Mouse (Mus musculus) adipocyte (in vitro differentiated cells): ENCODE measurements at regions not wholly inside any gene's neighbourhood (a gene's known extent, or its start where the extent isn't known, plus 50 kb on each side); places are given as distances from the start of the nearest gene placed in this dataset.

Source experiments
- DNase-seq: peaks from one replicate; pipeline ENCODE4 v3.0.0-alpha.2; 2016; ENCODE audit warnings: low spot score

DNA sequence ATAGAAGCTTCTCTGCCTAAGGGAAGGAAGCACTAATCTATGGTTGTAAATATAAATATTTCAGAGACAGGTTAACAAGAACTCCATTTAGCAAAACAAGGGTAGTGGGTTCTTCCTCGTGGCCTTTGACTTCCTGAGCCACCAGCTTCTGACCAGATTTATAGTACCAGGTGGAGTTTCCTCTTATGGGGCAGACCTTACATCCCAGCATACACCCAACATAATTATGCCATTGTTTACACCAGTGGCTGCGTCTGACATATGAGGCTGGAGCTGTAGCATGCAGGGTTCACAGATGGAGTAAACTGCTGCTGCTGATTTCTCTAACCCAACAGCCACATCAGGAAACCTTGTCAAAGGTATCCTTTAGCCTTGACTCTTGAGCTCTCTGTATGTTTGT lies 75.5 kb downstream of the Trib2 start:
- DNase-seq: no peak

GRCm38 (mm10) chr12:15738989-15739388 lies 77.7 kb downstream of the Trib2 start:
- DNase-seq: peak; percentile 41

DNA sequence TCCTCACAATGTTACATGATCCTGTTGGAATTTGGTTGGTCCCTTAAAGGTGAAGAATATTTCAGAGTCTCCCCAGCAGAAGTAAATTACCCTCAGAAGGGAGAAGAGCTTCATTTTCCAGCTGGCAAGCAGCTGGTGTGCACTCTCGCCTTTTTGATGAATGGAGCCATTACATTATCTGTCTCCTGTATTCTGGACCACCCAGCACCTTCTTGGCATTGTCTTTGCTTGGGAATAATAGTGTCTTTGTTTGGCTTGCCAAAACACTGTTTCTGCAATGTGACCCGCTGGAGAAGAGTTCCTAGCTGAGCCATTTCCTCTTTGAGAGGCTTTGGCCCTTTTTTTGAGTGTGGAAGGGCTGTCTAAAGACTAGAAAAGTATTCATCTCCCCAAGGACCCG lies 85.5 kb downstream of the Trib2 start:
- no peak for DNase-seq

- DNase-seq: peak; percentile 12
These were observed 87.0 kb downstream of the Trib2 start for GRCm38 (mm10) chr12:15729696-15730095.

DNA sequence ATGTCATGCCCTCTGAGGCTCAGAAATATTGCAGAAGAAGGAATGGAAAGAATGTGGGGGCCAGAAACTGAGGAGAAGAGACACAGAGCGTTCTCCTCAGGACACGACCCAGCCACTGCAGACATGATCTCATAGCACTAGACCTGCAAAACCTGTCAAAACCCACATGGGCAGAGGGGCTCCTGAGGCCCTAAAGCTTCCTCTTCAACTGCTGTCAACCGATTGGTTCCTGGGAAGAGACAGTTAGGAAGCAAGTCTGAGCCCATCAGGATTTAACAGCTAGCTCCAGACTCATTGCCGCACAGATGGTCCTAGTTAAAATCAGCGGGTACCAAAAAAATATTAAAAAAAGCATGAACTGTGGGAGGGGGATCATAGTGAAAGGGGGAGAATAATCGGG lies 93.2 kb downstream of the Trib2 start:
- no peak for DNase-seq

DNA sequence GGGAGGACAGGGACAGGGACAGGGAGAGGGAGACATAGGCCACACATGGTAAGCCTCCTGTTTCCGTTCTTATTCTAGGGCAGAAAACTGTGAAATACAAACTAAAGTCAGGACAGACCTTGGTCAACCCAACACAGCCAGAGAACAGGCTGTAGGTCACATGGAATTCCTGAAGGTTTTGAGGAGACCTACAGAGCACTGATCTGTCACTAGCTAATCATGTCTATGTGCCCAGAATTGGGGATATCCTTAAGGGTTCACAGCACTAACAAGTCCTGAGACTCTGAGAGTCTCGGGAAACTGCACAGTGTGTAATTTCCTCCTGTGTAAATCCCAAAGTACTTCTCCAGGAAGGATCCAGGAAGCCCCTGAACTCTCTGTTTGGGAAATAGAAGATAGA lies 94.6 kb downstream of the Trib2 start:
- no peak for DNase-seq

DNA sequence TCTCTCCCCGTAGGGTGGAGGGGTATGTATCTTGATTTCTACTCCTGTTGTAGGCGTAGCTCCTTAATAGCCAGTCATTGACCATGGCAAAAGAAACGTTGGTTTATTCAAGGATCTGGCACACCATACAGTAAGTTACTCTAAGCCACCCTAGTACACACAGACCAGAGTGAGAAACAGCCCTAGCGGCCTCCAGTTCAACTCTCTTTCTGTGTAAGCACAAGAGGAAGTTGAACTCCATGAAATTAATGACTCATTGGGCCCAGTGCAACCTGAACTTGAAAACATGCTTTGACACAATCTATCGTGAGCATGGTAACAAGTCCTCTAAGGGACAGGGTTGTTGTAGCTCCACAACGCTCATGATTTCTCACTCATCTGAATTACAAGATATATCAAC lies 96.6 kb downstream of the Trib2 start:
- DNase-seq: no peak

DNA sequence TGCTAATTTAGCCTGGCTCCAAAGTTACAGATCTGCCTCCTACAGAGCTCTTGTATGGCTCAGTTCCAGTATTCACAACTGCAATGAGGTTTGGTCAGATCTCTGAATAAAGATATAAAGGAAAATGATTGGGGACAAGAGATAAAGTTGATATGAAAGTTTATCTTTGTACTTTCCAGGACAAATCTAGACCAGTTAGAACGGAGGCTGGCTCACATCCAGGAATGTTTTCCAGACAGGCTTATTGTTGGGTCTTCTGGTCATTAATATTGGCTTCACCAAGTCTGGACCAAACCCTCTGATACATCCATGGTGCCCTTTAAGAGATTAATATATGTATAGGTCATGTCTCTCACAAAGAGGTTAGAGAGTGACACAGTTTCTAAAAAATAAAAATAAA lies 97.9 kb downstream of the Trib2 start:
- DNase-seq: no peak

GRCm38 (mm10) chr12:15717989-15718388 lies 98.7 kb downstream of the Trib2 start:
- DNase-seq: no peak

DNA sequence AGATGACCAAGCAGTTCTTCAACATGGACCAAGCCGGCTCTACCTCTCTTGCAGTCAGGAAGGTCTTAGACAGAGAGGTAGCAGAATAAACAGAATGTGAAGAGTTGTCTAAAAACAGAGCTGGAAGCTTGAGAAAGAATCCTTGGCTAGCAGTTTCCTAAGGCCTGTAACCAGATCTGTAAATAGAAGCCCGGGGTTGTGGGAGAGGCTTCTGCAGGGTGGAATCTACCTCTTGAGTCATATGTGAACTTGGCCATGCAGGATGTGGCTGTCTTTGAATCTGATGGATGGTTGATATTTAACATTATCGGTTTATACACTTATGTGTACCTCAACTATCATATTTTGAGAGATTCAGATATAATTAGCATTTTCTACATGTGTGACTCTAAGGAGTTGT lies 99.4 kb downstream of the Trib2 start:
- DNase-seq: no peak

DNA sequence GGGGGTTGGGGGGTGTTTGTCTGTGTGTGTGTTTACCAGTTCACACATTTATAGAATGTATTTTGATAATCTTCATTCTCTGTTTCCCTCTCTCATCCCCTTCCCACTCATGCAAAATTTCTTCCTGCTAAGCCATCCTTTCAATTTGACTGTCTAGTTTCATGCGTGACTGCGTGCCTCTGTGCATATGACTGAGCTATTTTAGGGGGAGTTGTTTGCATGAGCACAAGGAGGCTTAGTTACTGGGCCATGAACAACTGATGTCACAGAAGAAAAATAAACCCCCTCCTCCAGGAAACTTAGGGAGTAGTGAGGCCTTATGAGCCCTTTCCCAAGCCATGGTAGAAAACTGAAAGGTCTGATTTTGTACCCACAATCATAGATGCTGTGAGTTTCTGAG lies 103.1 kb downstream of the Trib2 start:
- DNase-seq: no peak

- DNase-seq: no peak
These were observed 109.1 kb downstream of the Trib2 start for GRCm38 (mm10) chr12:15707570-15708095.

DNA sequence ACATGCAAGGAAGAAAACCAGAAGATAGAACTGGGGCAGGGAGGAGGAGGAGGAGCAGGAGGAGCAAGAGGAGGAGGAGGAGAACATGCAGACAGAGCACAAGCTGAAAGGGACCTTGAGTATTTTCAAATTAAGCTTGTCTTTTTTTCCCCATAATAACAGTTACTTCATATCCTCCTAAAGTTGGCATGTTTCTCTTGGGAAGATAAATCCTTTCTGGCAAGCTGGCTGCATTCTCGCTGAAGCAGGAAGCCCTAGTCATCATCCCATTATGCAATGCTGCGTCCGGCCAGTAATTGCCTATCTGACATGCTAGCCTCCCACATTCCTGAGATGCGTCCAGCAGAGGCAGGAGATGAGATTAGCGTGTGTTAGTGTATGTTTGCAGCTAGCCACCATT lies 112.3 kb downstream of the Trib2 start:
- DNase-seq: peak; percentile 87

GRCm38 (mm10) chr12:15702137-15702536 lies 114.6 kb downstream of the Trib2 start:
- DNase-seq: no peak

- peak; percentile 45 for DNase-seq
These were observed 117.9 kb downstream of the Trib2 start for GRCm38 (mm10) chr12:15698829-15699228.

DNA sequence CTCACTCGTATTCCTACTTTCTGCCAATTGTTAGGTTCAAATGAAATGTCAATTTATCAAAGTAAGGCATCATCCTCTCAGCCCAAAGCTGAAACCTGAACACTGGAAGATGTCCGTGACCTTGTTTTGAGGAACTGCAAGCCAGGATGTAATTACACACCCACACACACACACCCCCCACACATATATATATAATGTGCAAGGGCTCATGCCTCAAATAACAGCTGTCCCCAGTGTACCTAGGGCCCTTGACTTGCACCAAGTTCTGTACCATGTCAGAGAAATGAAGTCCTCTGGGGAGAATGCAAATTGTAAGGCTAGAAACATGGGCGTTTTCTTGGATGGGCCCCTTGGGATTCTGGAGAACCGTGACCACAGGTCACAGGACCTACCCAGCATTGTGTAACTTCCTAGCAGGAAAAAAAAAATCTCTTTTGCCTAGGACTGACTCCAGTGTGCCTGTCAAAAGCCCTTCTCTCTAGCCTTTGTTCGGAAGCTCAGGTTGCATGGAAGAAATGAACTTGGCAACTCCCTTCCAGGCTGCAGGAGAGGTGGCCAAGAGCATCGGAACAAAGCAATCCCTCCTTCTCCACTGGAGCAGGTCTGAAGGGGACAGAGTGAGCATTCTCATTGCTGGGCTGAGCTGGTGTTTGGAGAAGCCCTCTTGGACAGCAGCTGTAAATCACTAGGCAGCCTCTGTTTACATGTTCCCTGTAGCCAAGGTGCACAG lies 118.5 kb downstream of the Trib2 start:
- peak; percentile 71 for DNase-seq

DNA sequence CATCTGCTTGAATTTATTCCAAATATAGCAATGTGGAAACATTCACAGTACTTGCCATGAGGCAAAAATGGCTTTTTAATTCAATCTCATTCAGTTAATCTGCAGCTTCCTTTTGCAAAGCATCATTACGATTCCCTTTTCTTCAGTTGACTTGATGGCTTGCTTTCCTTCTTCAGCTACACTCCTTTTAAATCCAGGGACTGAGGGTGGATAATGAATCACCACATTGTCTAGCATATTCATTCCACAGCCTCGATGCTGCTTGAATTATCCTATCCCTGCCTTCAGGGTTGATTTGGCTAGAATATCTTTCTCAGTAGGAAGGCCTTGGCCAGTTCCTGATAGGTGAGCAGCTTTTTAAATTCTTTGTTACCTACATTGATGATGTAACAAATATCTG lies 128.4 kb downstream of the Trib2 start:
- no peak for DNase-seq

- no peak for DNase-seq
These were observed 132.4 kb downstream of the Trib2 start for GRCm38 (mm10) chr12:15684311-15684710.

DNA sequence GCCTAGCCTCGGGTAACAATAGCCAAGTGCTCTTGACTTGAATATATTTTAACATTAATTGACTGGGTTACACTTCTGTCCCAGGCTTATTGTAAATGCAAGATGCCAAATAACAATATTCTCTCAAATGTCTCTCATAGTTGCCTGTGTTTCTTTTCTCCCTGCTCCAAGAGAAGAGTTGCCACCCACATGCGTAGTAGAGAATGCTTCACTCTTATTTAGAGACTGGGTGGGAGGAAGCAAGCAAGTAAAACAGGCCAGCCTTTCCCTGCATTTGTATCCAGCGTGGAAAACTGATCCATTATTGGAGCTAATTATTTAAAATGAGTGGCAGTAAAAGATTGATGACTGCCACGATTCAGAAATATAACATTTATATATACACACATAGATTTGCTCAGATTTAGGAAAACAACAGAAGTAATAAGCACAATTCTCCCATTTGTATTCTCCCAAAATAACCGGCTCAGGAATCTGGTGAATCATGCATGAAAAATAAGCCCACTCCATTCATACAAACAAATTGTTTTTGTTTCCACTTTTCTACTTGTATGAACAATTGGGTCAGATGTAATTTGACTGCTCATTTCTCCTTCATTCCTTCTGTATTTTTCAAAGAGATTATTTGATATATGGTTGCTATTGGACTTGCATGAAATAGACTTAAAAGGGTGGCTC lies 134.9 kb downstream of the Trib2 start:
- no peak for DNase-seq

DNA sequence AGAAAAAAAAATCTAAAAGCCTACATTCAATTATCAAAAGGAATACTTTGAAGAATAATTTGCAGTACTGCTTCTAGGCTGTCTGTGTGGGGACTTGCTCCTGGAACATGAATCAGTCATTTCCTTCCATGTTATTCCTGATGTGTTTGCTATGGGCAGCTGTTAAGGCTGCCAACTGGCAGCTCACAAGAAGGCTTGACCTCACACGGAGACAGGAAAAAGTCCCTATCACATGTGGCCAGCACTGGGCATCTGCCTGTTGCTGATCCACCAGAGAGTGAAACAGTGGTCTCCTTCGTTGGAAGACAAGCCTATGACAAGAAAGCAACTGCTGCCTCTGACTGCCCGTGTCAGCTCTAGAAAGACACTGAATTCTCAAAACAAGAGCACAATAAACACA lies 140.6 kb downstream of the Trib2 start:
- DNase-seq: no peak

DNA sequence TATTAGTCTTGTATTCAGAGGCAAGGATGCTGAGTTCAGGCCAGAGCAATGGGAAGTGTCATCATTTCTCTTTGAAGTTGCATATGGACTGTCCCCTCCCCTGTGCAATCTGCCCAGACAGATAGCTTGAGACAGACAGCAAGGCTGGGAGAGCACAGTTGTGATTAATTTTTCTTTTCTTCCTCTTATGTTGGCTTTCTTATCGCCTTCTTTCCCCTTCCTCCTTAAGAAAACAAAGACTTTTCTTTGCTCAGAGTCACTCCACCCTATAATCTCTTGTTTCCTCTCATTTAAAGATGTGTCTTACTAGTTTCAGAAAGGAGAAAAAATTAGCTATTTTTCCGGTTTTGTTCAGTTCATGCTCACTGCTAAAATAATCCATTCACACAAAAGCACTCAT lies 157.0 kb downstream of the Trib2 start:
- DNase-seq: no peak

GRCm38 (mm10) chr12:15659332-15659731 lies 157.4 kb downstream of the Trib2 start:
- no peak for DNase-seq

- no peak for DNase-seq
These were observed 158.9 kb downstream of the Trib2 start for GRCm38 (mm10) chr12:15657748-15658251.
